Mouse (Mus musculus) ES-Bruce4 (cell line): ENCODE results near the gene Edil3.

Experiments
- CTCF ChIP-seq: IDR thresholded peaks from one replicate; pipeline ENCODE4 v1.8.1; 2011; ENCODE audit warnings: low read depth, low read length
- POLR2A ChIP-seq: IDR thresholded peaks from one replicate; pipeline ENCODE4 v1.8.1; 2011; ENCODE audit warnings: low read length; ENCODE audit not compliant: insufficient read depth

DNA sequence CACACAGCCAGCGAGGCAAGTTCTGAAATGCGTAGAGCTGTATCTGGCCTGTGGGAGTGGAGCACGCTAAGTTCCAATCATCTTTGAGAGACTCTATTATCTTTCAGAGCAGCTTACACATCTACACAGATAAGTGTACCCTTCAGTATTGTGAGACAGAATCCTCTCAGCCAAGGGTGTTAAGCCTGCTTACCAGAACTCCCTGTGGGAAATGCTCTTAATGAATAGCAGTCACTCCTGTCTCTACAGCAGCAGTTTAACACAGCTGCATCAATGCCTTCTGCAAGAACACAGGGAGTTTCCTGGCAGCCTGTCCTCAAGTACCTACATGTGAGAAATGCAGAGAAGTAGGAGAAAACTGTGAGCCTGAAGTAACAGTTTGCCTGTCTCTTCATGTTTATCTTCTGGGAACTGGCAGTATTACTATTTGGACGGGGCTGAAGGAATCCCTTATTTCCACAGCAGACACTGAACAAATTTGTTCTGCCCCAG, 324.8 kb downstream of the Edil3 start:
- TF ChIP-seq POLR2A: no peak
- no peak for TF ChIP-seq CTCF
